Mouse (Mus musculus): ENCODE measurements at regions not wholly inside any gene's neighbourhood (a gene's known extent, or its start where the extent isn't known, plus 50 kb on each side); places are given as distances from the start of the nearest gene placed in this dataset.

- TF ChIP-seq MAFK (IDR thresholded peaks at IDR 0.05; ENCODE audit: insufficient replicate concordance, low read length) (no peak), EP300 (IDR thresholded peaks at IDR 0.05; ENCODE audit: low read length) (no peak), GABPA (IDR thresholded peaks at IDR 0.05; ENCODE audit: insufficient replicate concordance, low read depth, low read length) (no peak), SIN3A (IDR thresholded peaks at IDR 0.05; ENCODE audit: low read length) (no peak), POLR2A (IDR thresholded peaks at IDR 0.05; ENCODE audit: low read depth, low read length) (no peak), MAZ (IDR thresholded peaks at IDR 0.05; ENCODE audit: low read depth, low read length) (no peak), ETS1 (conservative IDR thresholded peaks at IDR 0.05; ENCODE audit: low read depth, low read length) (no peak), CTCF (conservative IDR thresholded peaks at IDR 0.05 in 1 of 2, IDR thresholded peaks at IDR 0.05 in 1 of 2; ENCODE audit: low read depth in 2 of 2, low read length in 2 of 2) (no peak), E2F4 (IDR thresholded peaks at IDR 0.05; ENCODE audit: insufficient replicate concordance, low read depth, low read length) (no peak), NRF1 (IDR thresholded peaks at IDR 0.05; ENCODE audit: low read depth, low read length) (no peak), USF1 (IDR thresholded peaks at IDR 0.05; ENCODE audit: low read depth, low read length) (no peak), MAX (IDR thresholded peaks at IDR 0.05; ENCODE audit: low read length) (no peak), NELFE (IDR thresholded peaks at IDR 0.05; ENCODE audit: low read depth, low read length) (no peak)
Measured at GRCm38 (mm10) chr9:76896347-76896746, 149.2 kb downstream of the Tinag start.
